Comparison of ENCODE assay signal across 1 mouse cellular context in the genomic region with DNA sequence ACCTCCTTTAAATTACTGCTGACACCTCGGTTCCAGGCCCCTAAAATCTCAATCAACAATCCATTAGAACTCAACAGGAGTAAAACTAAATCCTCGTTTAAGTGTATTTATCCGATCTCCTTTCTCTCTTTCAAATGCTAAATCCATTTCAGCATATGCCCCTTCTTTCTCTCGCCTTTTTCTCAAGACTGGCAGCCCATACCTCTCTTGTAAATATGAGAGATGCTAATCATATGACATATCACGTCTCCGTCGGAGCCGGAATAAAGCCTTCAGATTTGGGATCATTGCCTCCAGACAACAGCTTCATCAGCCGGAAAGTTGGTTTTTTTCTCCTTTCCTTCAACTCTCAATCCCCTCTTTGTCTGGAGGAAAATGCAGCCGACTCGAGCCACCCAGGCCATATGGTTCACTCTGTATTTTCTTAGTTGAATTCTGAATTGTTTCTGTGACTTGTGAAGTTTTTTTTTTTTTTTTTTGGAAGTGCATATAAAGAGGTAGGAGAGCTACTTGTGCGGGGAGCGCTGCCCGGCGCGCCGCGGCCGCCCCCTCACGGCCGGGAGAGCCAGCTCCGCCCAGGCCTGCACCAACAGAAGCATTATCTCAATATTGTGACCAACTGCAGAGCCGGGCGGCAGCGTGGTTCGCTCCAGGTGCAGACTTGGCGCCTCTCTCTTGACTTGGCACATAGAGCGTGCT.
TF ChIP-seq lines count a peak whose summit lies in the region.

No protein-coding gene starts in this region.

TF ChIP-seq in MEL, 35 proteins besides CTCF, POLR2A, EP300 and RAD21 (continued from another document):
- TF ChIP-seq ZNF384 (IDR thresholded peaks at IDR 0.05; ENCODE audit: low read depth, low read length) (peak; percentile 88), GABPA (IDR thresholded peaks at IDR 0.05; ENCODE audit: low read depth, low read length) (no peak), SIN3A (IDR thresholded peaks at IDR 0.05; ENCODE audit: low read length) (peak; percentile 41), CHD2 (IDR thresholded peaks at IDR 0.05; ENCODE audit: low read length) (no peak), HCFC1 (IDR thresholded peaks at IDR 0.05; ENCODE audit: low read depth, low read length) (no peak), POLR2AphosphoS2 (IDR thresholded peaks at IDR 0.05; ENCODE audit: low read length) (no peak), TCF12 (IDR thresholded peaks at IDR 0.05; ENCODE audit: low read depth, low read length) (0 out of 2 replicates have a peak, but pooled peaks have one; percentile 16), NRF1 (IDR thresholded peaks at IDR 0.05; ENCODE audit: insufficient read depth, low read depth, low read length, poor library complexity, severe bottlenecking) (no peak), MAFK (IDR thresholded peaks at IDR 0.05; ENCODE audit: borderline replicate concordance, low read depth, low read length) (no peak), CHD1 (IDR thresholded peaks at IDR 0.05; ENCODE audit: low read depth, low read length) (no peak), MXI1 (IDR thresholded peaks at IDR 0.05; ENCODE audit: low read depth, low read length) (peak; percentile 80), MYC (IDR thresholded peaks at IDR 0.05; ENCODE audit: low read depth, low read length) (peak; percentile 60; the same call in 1 of the 2 replicates), E2F4 (IDR thresholded peaks at IDR 0.05; ENCODE audit: borderline replicate concordance, low read depth, low read length) (no peak), ZKSCAN1 (IDR thresholded peaks at IDR 0.05; ENCODE audit: low read depth, low read length) (no peak), ZC3H11A (IDR thresholded peaks at IDR 0.05; ENCODE audit: low read depth, low read length) (no peak), TAL1 (IDR thresholded peaks at IDR 0.05; ENCODE audit: low read length) (no peak), MAZ (IDR thresholded peaks at IDR 0.05; ENCODE audit: low read depth, low read length) (peak; percentile 75; the same call in 1 of the 2 replicates), RCOR1 (IDR thresholded peaks at IDR 0.05; ENCODE audit: low read depth, low read length) (no peak), BHLHE40 (IDR thresholded peaks at IDR 0.05; ENCODE audit: borderline replicate concordance, low read depth, low read length) (no peak), JUND (IDR thresholded peaks at IDR 0.05; ENCODE audit: low read depth, low read length) (no peak), ELF1 (IDR thresholded peaks at IDR 0.05; ENCODE audit: low read depth, low read length) (no peak), TBP (IDR thresholded peaks at IDR 0.05; ENCODE audit: low read depth, low read length) (no peak), USF2 (IDR thresholded peaks at IDR 0.05; ENCODE audit: borderline replicate concordance in 1 of 2, insufficient read depth in 1 of 2, low read depth in 1 of 2, low read length in 2 of 2) (no peak), UBTF (IDR thresholded peaks at IDR 0.05; ENCODE audit: borderline replicate concordance, insufficient read depth, low read depth, low read length) (no peak; the same call in 1 of the 2 replicates), ZMIZ1 (IDR thresholded peaks at IDR 0.05; ENCODE audit: low read depth, low read length) (no peak)
